Mouse (Mus musculus) small intestine, adult 2 months (tissue): Measurements from ENCODE around the gene Alpl.

Experiments used
- CTCF ChIP-seq: fragments of 200-500 bp; IDR thresholded peaks from 2 replicates; pipeline ENCODE4 v1.5.1; 2012; ENCODE audit warnings: low read depth, mild to moderate bottlenecking, control low read depth, inconsistent platforms, low read length, moderate library complexity, mixed read lengths; ENCODE audit not compliant: insufficient replicate concordance, insufficient read length; ENCODE audit errors: extremely low read depth
- POLR2A ChIP-seq: fragments of 200-500 bp; IDR thresholded peaks from 2 replicates; pipeline ENCODE4 v1.6.1; 2012; ENCODE audit warnings: low read depth, mild to moderate bottlenecking, control low read depth, inconsistent platforms, low read length, moderate library complexity

DNA sequence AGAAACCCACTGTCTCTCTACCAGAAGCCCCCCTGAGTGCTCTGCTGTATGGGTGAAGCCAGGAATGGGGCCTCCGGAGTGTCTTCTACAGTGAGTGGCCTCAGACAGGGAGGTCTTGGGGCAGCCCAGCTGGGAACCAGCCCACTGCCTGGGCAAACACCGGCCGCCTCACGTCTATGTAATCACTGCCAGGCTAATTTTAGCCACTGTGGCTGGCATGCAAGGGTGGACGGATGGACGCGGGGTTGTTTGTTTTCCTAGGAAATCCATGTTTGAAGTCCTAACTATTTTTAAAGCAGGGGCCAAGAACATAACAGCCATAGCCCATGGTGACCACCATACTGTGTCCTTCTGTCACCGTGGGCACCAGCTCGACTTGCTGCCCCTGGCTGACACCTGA is 46.1 kb downstream of the Alpl start:
- TF ChIP-seq POLR2A: no peak
- TF ChIP-seq CTCF: no peak
